Mouse (Mus musculus): ENCODE data around the gene Gm6351.
"Not testable (repeated sequence)": the region's sequence is repeated elsewhere in the genome, so short reads cannot be mapped to it uniquely, and the experiment has no call there.

Gene Gm6351

DNA sequence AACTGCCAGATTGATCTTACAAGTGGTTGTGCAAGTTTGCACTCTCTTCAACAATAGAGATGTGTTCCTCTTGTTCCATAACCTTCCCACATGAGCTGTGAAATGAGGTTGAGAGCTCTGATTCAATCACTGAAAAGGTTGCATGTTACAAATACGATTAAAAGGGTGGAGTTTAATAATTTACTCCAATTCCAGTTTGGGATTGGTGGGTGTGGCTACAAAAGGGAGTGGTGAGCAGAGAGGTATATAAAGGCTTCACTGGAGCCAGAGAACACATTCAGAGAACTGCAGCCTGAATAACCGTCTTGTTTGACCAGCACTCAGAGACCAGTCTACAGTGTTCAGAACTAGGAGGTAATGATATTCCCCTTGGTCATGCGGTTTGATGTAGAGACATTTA is at the start of gene Gm6351:
TSS of gene Gm6351 (plus strand) at position 301 of the 400 bp plus-strand sequence.
- not testable (repeated sequence) for DNase-seq (ENCODE audit: low read depth)

GRCm38 (mm10) chr5:94070445-94070844 is 5.7 kb upstream of the Gm6351 start, which contains the start of gene BC061212:
TSS of gene BC061212 (minus strand) at chr5:94070545.
- not testable (repeated sequence) for DNase-seq (ENCODE audit: low read depth)
